Mouse (Mus musculus) T-cell, adult 2 months (primary cell): Measurements from ENCODE around the gene Art1.

ENCODE experiments used
- DNase-seq: peaks from one replicate; pipeline ENCODE4 v3.0.0; 2022; ENCODE audit warnings: low spot score

The Art1 gene

GRCm38 (mm10) chr7:102101487-102101886 is at the start of gene Art1:
Gene Art1 (plus strand): TSS chr7:102101743.
- no peak for DNase-seq

- no peak for DNase-seq
Observed at GRCm38 (mm10) chr7:102061353-102061752, 40.2 kb upstream of the Art1 start.

- DNase-seq = no peak
Observed at GRCm38 (mm10) chr7:102062203-102062602, 39.3 kb upstream of the Art1 start.

- no peak for DNase-seq
Observed at GRCm38 (mm10) chr7:102063891-102064290, 37.7 kb upstream of the Art1 start.

GRCm38 (mm10) chr7:102064655-102065045 is 36.9 kb upstream of the Art1 start:
- DNase-seq = no peak

GRCm38 (mm10) chr7:102065046-102065891 is 36.3 kb upstream of the Art1 start, which contains the start of the genes Rnf121, Xndc1 and Xntrpc:
Gene Rnf121 (minus strand): TSS chr7:102065469.
Gene Xndc1 (plus strand): TSS chr7:102065511.
Gene Xntrpc (plus strand): TSS chr7:102065713.
- peak; percentile 94 for DNase-seq

GRCm38 (mm10) chr7:102066363-102066762 is 35.2 kb upstream of the Art1 start:
- no peak for DNase-seq

GRCm38 (mm10) chr7:102076714-102077296 is 24.7 kb upstream of the Art1 start:
- peak; percentile 49 for DNase-seq

- DNase-seq = no peak
Observed at GRCm38 (mm10) chr7:102078517-102078916, 23.0 kb upstream of the Art1 start.

GRCm38 (mm10) chr7:102080311-102080710 is 21.2 kb upstream of the Art1 start:
- no peak for DNase-seq

- DNase-seq = no peak
Observed at GRCm38 (mm10) chr7:102081784-102082183, 19.8 kb upstream of the Art1 start.

GRCm38 (mm10) chr7:102082816-102083215 is 18.7 kb upstream of the Art1 start, which contains the start of gene Trpc2:
Gene Trpc2 (plus strand): TSS chr7:102083116.
- DNase-seq = no peak

- DNase-seq = no peak
Observed at GRCm38 (mm10) chr7:102084041-102084696, 17.4 kb upstream of the Art1 start.

GRCm38 (mm10) chr7:102087336-102087735 is 14.2 kb upstream of the Art1 start:
- no peak for DNase-seq

GRCm38 (mm10) chr7:102099760-102100661 is 1.5 kb upstream of the Art1 start:
- DNase-seq = peak; percentile 51

GRCm38 (mm10) chr7:102100868-102101267 is 675 bp upstream of the Art1 start:
- no peak for DNase-seq

GRCm38 (mm10) chr7:102102241-102102640 is 698 bp downstream of the Art1 start:
- DNase-seq = no peak

- no peak for DNase-seq
Observed at GRCm38 (mm10) chr7:102102696-102103095, 1.2 kb downstream of the Art1 start.

- no peak for DNase-seq
Observed at GRCm38 (mm10) chr7:102103555-102103954, 2.0 kb downstream of the Art1 start.

- no peak for DNase-seq
Observed at GRCm38 (mm10) chr7:102104126-102104525, 2.6 kb downstream of the Art1 start.

GRCm38 (mm10) chr7:102106700-102107141 is 5.2 kb downstream of the Art1 start:
- DNase-seq = no peak

- no peak for DNase-seq
Observed at GRCm38 (mm10) chr7:102108206-102108605, 6.7 kb downstream of the Art1 start.
